Mouse (Mus musculus) hindbrain, embryonic 15.5 days (tissue): ENCODE data around the gene Pde11a. TPM values are rescaled to one million over a fixed set of nuclear protein-coding genes. Genes with fewer than 3 reads are reported as not detected.
A peak's percentile ranks its signal among the peaks of the same experiment; 100 is the strongest.
"Not testable (repeated sequence)": the region's sequence is repeated elsewhere in the genome, so short reads cannot be mapped to it uniquely, and the experiment has no call there.

ENCODE experiments used
- ATAC-seq: fragments of 200-750 bp; cut with Nextera tagmentation; 2 replicates; pipeline ENCODE4 v1.8.0; 2017; ENCODE audit warnings: low read depth, moderate number of reproducible peaks, moderate TSS enrichment; ENCODE audit not compliant: low FRiP score
- H3K27ac ChIP-seq: fragments of 300-500 bp; sonication (generic); replicated peaks from 2 replicates; pipeline ENCODE4 v1.5.1; 2015; ENCODE audit warnings: mild to moderate bottlenecking, inconsistent platforms
- H3K27me3 ChIP-seq: fragments of 300-500 bp; sonication (generic); 2 replicates; pipeline ENCODE4 v1.6.1; 2015; ENCODE audit warnings: control low read depth, inconsistent platforms
- H3K36me3 ChIP-seq: fragments of 300-500 bp; sonication (generic); 2 replicates; pipeline ENCODE4 v1.6.1; 2015; ENCODE audit warnings: control low read depth, inconsistent platforms
- H3K4me1 ChIP-seq: fragments of 300-500 bp; sonication (generic); replicated peaks from 2 replicates; pipeline ENCODE4 v1.6.1; 2015; ENCODE audit warnings: control low read depth, inconsistent platforms
- H3K4me2 ChIP-seq: fragments of 300-500 bp; sonication (generic); 2 replicates; pipeline ENCODE4 v1.6.1; 2015; ENCODE audit warnings: moderate library complexity, mild to moderate bottlenecking, inconsistent platforms
- H3K4me3 ChIP-seq: fragments of 300-500 bp; sonication (generic); 2 replicates; pipeline ENCODE4 v1.5.1; 2015; ENCODE audit warnings: mild to moderate bottlenecking, inconsistent platforms
- H3K9ac ChIP-seq: fragments of 300-500 bp; sonication (generic); 2 replicates; pipeline ENCODE4 v1.6.1; 2015; ENCODE audit warnings: inconsistent platforms
- H3K9me3 ChIP-seq: fragments of 300-500 bp; sonication (generic); 2 replicates; pipeline ENCODE4 v1.6.1; 2016; ENCODE audit warnings: control low read depth, inconsistent platforms
- WGBS: fragments of 180-500 bp; shearing (Covaris S2); methylation state at CpG from one replicate; pipeline ENCODE4 v1.1.7; 2015; 5-methylcytosine and 5-hydroxymethylcytosine counted together
- polyA plus RNA-seq: library from polyadenylated mRNA; unstranded; fragments of >200 nt; fragmentation: Nextera tagmentation; extraction: Ambion mirVana; gene quantifications from 2 replicates; pipeline ENCODE4 v1.2.1, GENCODE M21; 2015

Gene Pde11a
- polyA plus RNA-seq, 1 experiment from 2014 or later = 1.6 TPM

DNA sequence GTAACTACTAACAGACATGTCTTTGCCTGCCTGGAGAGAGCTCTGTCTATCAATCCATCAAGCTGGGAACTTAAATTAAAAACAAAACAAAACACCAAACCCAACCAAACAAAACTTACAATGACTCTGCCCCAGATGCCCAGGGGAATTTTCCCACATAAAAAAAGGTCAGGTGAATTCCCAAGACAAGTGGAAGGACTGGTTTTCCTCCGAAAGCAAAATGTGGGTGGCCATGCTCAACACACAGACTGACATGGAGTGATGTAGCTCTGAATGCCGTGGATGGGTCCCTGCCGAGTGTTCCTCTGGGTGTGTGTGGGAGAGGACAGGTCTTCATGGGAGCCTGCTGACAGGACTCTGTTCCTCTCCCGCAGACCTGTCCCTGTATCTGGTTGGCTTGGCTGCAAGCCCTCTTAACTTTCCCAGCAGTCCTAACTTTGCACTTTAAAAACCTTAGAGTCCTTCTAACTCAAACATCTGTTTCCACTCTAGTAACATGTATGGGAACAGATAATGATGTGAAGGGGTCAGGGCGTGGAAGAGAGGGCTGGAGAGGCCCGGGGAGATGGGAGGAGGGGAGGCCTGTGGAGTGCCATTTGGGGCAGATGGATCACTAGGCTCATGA lies 346.9 kb downstream of the Pde11a start:
- H3K9me3 ChIP-seq = no peaks in the 10 kb centered on the region
- ATAC-seq = no peak
- no peak overlapping the region for H3K4me3 ChIP-seq
- no peak overlapping the region for H3K4me2 ChIP-seq
- H3K27ac ChIP-seq = no peak overlapping the region; the same call in 1 of the 2 replicates
- no peaks in the 10 kb centered on the region for H3K27me3 ChIP-seq
- H3K4me1 ChIP-seq = peaks cover 33% of the 10 kb centered on the region
- 62% methylated on average over 6 of the region's 6 CpGs for WGBS
- no peaks in the 10 kb centered on the region for H3K36me3 ChIP-seq
- no peak overlapping the region for H3K9ac ChIP-seq

DNA sequence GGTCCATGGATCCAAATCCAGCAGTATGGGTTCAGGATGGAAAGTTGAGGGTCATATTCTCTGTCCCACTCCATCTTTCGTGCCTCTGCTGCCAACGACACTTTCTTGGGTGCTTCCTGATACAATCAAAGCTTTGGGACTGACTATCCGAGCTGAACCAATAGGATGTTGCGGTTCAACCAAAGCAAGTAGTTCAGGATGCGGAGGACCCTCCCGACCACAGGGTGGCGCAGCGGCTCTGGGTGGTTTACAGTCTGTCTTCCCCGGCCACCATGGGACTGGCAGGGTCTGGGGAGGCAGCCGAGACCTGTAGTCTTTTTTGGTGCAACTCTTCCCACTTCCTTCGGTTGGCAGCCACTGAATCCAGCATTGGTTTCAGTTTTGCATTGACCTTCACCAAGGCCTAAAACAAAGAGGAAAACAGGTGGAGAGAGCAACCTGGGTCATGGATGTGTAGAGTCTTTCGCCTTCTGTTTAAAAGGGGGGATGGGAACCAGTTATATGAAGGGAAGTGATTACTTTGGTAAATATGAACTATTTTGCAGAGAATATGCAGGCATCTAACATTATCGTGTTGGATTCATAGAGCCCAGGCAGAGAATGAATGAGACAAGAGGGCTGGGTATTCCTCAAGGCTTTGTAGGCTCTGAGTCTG lies 347.6 kb downstream of the Pde11a start:
- Histone ChIP-seq H3K4me2 (no peak overlapping the region), H3K9ac (no peak overlapping the region), H3K9me3 (no peaks in the 10 kb centered on the region), H3K4me3 (no peak overlapping the region), H3K36me3 (no peaks in the 10 kb centered on the region), H3K27me3 (no peaks in the 10 kb centered on the region), H3K4me1 (peaks cover 38% of the 10 kb centered on the region), H3K27ac (peak overlapping the region; percentile 93; the same call in 1 of the 2 replicates)
- no peak for ATAC-seq
- 46% methylated on average over 13 of the region's 13 CpGs for WGBS

GRCm38 (mm10) chr2:75989694-75990093 lies 348.9 kb downstream of the Pde11a start:
- Histone ChIP-seq H3K4me3 (no peak overlapping the region), H3K9me3 (no peaks in the 10 kb centered on the region), H3K27me3 (no peaks in the 10 kb centered on the region), H3K27ac (peak overlapping the region; percentile 93), H3K9ac (0 out of 2 replicates have a peak overlapping the region, but pooled peaks have one; percentile 13), H3K36me3 (no peaks in the 10 kb centered on the region), H3K4me2 (no peak overlapping the region), H3K4me1 (peaks cover 43% of the 10 kb centered on the region)
- ATAC-seq = no peak
- WGBS = 60% methylated on average over 4 of the region's 4 CpGs

- Histone ChIP-seq H3K4me1 (peaks cover 43% of the 10 kb centered on the region), H3K4me2 (peak overlapping the region; percentile 44), H3K9ac (peak overlapping the region; percentile 47), H3K4me3 (0 out of 2 replicates have a peak overlapping the region, but pooled peaks have one; percentile 9), H3K36me3 (no peaks in the 10 kb centered on the region), H3K27ac (peak overlapping the region; percentile 93), H3K9me3 (no peaks in the 10 kb centered on the region), H3K27me3 (no peaks in the 10 kb centered on the region)
- 22% methylated on average over 7 of the region's 7 CpGs for WGBS
- ATAC-seq = peak; percentile 80
Measured at GRCm38 (mm10) chr2:75988779-75989363, 349.7 kb downstream of the Pde11a start.

DNA sequence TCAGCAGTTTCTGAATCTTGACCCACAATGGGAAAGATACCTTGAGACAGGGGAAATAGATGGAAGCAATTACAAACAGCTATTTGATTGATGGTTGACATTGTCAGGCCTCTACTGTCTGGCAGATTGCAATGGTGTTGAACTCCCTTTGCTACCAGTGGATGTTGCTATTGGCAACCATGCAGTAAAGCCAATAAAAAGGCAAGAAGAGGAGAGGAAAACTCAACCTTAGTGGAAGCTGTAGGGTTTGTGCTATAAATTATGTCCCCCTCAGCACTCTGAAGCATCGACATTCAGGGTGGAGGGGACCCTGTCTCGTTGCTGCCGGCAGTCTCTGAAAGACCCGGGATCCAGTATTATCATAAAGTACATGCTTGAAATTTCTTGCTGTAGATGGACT lies 350.2 kb downstream of the Pde11a start:
- Histone ChIP-seq H3K9ac (peak overlapping the region; percentile 47), H3K27me3 (no peaks in the 10 kb centered on the region), H3K36me3 (no peaks in the 10 kb centered on the region), H3K4me2 (peak overlapping the region; percentile 44), H3K4me3 (0 out of 2 replicates have a peak overlapping the region, but pooled peaks have one; percentile 9), H3K4me1 (peaks cover 40% of the 10 kb centered on the region), H3K27ac (peak overlapping the region; percentile 93), H3K9me3 (no peaks in the 10 kb centered on the region)
- WGBS = 18% methylated on average over 4 of the region's 4 CpGs
- peak; percentile 61 for ATAC-seq

DNA sequence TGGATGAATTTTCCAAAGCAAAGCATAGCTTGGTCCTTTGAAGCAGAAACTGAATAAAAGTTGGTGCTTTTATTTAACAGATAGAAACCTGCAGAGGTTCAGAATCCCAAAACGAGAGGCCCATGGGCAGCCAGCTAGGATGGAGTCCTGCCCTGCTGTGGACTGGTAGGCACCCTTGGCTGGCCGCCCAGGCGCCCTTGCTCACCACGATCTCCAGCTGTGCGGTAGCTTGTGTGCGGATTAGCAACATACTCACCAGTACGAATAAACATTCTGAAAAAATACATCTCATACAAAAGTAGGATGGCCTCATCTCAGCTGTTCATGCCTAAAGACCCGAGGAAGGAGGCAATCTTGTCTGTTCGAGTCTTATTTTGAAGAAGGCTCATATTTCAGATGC lies 350.8 kb downstream of the Pde11a start:
- no peak for ATAC-seq
- H3K9ac ChIP-seq = no peak overlapping the region
- H3K4me1 ChIP-seq = peaks cover 40% of the 10 kb centered on the region

DNA sequence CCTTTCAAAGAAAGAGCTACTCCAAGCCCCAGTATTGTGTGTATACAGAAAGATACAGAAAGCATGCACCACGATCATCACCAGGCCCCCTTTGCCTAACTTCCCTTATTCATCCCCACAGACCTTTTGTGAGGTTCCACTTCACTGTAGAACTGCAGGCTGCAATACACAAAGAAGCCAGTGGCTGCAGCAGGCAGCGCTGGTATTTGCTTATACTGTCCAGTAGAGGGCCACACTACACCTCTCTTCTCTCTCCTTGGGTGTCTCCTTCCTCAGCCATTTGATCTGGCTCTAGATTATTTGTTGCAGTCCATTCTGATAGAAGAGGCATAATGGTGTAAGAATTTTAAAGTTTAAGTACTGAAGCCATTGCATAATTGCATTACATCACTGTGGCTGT lies 353.4 kb downstream of the Pde11a start:
- no peaks in the 10 kb centered on the region for H3K36me3 ChIP-seq
- peaks cover 34% of the 10 kb centered on the region for H3K4me1 ChIP-seq
- no peak overlapping the region for H3K4me3 ChIP-seq
- ATAC-seq = peak; percentile 50; the same call in 1 of the 2 replicates
- no peaks in the 10 kb centered on the region for H3K9me3 ChIP-seq
- peak overlapping the region; percentile 60 for H3K27ac ChIP-seq
- H3K27me3 ChIP-seq = no peaks in the 10 kb centered on the region
- H3K9ac ChIP-seq = no peak overlapping the region
- WGBS = 2% methylated on average over 2 of the region's 2 CpGs
- no peak overlapping the region for H3K4me2 ChIP-seq

More for the DNA sequence above, 350.8 kb downstream of the Pde11a start:
- Histone ChIP-seq H3K4me2 (no peak overlapping the region), H3K27me3 (no peaks in the 10 kb centered on the region), H3K36me3 (no peaks in the 10 kb centered on the region), H3K27ac (peak overlapping the region; percentile 93), H3K4me3 (no peak overlapping the region), H3K9me3 (no peaks in the 10 kb centered on the region)
- whole genome bisulfite sequencing = 66% methylated on average over 9 of the region's 9 CpGs

GRCm38 (mm10) chr2:75983847-75984246 lies 354.7 kb downstream of the Pde11a start:
- H3K9ac ChIP-seq = no peak overlapping the region
- no peaks in the 10 kb centered on the region for H3K36me3 ChIP-seq
- H3K4me2 ChIP-seq = no peak overlapping the region
- no peak overlapping the region for H3K27ac ChIP-seq
- no peak overlapping the region for H3K4me3 ChIP-seq
- ATAC-seq = no peak
- 55% methylated on average over 3 of the region's 3 CpGs for WGBS
- H3K9me3 ChIP-seq = no peaks in the 10 kb centered on the region
- no peaks in the 10 kb centered on the region for H3K27me3 ChIP-seq
- H3K4me1 ChIP-seq = peaks cover 23% of the 10 kb centered on the region

DNA sequence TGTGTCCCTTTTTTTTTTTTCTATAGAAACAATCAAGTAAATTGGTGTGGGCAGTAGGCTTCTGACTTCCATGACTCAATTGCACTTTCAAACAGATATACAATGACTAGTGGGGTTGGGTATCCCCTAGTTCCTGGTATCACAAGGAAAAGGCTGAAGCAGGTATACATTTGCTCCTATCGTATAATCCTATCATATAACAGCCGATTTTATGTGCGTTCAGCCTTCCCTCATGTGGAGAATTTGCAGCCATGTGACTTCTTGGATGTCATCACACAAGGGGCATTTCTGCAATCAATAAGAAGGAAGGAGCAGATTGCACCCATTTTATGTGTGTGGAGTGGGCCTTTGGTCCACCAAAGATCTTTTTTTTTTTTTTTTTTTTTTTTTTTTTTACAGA lies 355.5 kb downstream of the Pde11a start:
- no peaks in the 10 kb centered on the region for H3K27me3 ChIP-seq
- no peak for ATAC-seq
- no peak overlapping the region for H3K9ac ChIP-seq
- H3K4me3 ChIP-seq = no peak overlapping the region
- H3K4me1 ChIP-seq = peaks cover 16% of the 10 kb centered on the region
- WGBS = 96% methylated on average over 3 of the region's 3 CpGs
- no peak overlapping the region for H3K27ac ChIP-seq
- no peaks in the 10 kb centered on the region for H3K36me3 ChIP-seq
- no peak overlapping the region for H3K4me2 ChIP-seq
- no peaks in the 10 kb centered on the region for H3K9me3 ChIP-seq

DNA sequence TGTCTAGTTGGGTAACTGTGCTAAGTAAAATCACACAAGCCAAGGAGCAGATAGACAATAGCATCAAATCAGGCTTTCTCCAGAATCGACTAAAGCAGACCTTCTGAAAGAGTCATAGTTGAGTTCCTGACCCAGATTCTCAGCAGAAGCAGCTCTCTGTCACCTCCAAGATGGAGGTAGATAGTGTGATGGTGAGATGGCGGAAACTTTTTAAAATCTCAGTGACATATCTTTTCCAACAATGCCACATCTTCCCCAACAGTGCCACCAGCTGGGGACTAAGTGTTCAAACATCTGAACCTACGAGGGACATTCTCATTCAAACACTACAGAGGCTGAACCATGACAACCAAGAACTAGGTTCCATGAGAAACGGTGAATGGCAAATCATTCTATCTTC lies 355.9 kb downstream of the Pde11a start:
- Histone ChIP-seq H3K4me2 (no peak overlapping the region), H3K4me3 (no peak overlapping the region), H3K36me3 (no peaks in the 10 kb centered on the region), H3K9me3 (no peaks in the 10 kb centered on the region), H3K9ac (no peak overlapping the region), H3K4me1 (peaks cover 11% of the 10 kb centered on the region), H3K27me3 (no peaks in the 10 kb centered on the region), H3K27ac (no peak overlapping the region)
- no peak for ATAC-seq
- 98% methylated on average over 4 of the region's 4 CpGs for WGBS

GRCm38 (mm10) chr2:75981440-75982081 lies 357.0 kb downstream of the Pde11a start, which contains the start of gene Ttc30a1:
Ttc30a1 (minus strand) TSS chr2:75981967.
- ATAC-seq = peak; percentile 80
- peak within 1 kb of the TSS; percentile 46 for H3K4me3 ChIP-seq
- H3K4me1 ChIP-seq, H3K9me3 ChIP-seq, H3K27me3 ChIP-seq, H3K36me3 ChIP-seq: not testable (repeated sequence)
- peak within 1 kb of the TSS; percentile 29; the same call in 1 of the 2 replicates for H3K9ac ChIP-seq
- peak within 1 kb of the TSS; percentile 71 for H3K4me2 ChIP-seq
- peak within 1 kb of the TSS; percentile 63 for H3K27ac ChIP-seq
- WGBS = 3% methylated on average over 32 of the region's 34 CpGs

GRCm38 (mm10) chr2:75980933-75981439 lies 357.6 kb downstream of the Pde11a start:
- ATAC-seq, H3K27me3 ChIP-seq, H3K27ac ChIP-seq, H3K4me1 ChIP-seq, H3K9me3 ChIP-seq, H3K36me3 ChIP-seq, H3K9ac ChIP-seq: not testable (repeated sequence)
- Histone ChIP-seq H3K4me3 (peak overlapping the region; percentile 46), H3K4me2 (peak overlapping the region; percentile 71)
- 94% methylated on average over 13 of the region's 13 CpGs for WGBS
